Comparison of ENCODE assay signal across 13 mouse cellular contexts in genomic region chr2:69109710-69110109, GRCm38 (mm10). TPM values are rescaled to one million over a fixed set of nuclear protein-coding genes. Genes with fewer than 3 reads are reported as not detected.
DNase-seq lines count a peak whose midpoint lies in the region; ATAC-seq and TF ChIP-seq lines count a peak whose summit lies in the region.
"Had no signal": no experiment of that assay in that cellular context is flagged by ENCODE, and none has a peak within 500 bp of the region (broad histone marks: within the 10 kb centered on the region; RNA-seq: fewer than 3 reads in every experiment).

No protein-coding gene starts in this region.

- no peak overlapping the region for H3K9ac ChIP-seq in forebrain, embryonic 14.5 days (ENCODE audit: low read length)
- H3K9ac ChIP-seq: midbrain, embryonic 13.5 days; neural tube, embryonic 15.5 days had no signal

- no peaks in the 10 kb centered on the region for H3K36me3 ChIP-seq in forebrain, embryonic 14.5 days (ENCODE audit: control insufficient read depth, insufficient read depth, low read length)
- H3K36me3 ChIP-seq in forebrain, embryonic 10.5 days (replicated peaks) = no peaks in the 10 kb centered on the region
- H3K36me3 ChIP-seq: neural tube, embryonic 15.5 days had no signal

- TF ChIP-seq CTCF in layer of hippocampus, adult 2 months (conservative IDR thresholded peaks at IDR 0.05) = no peak

- no peak overlapping the region for H3K4me3 ChIP-seq in forebrain, embryonic 14.5 days (ENCODE audit: low read depth, low read length)
- H3K4me3 ChIP-seq in forebrain, embryonic 10.5 days = no peak overlapping the region
- H3K4me3 ChIP-seq in layer of hippocampus, adult 2 months = no peak overlapping the region
- H3K4me3 ChIP-seq: midbrain, embryonic 13.5 days; neural tube, embryonic 15.5 days had no signal

- no peaks in the 10 kb centered on the region; the same call in 1 of the 2 replicates for H3K4me1 ChIP-seq in forebrain, embryonic 14.5 days (ENCODE audit: control insufficient read depth, insufficient read depth, low read length)
- peaks cover 8% of the 10 kb centered on the region for H3K4me1 ChIP-seq in forebrain, embryonic 10.5 days

- no peak overlapping the region for H3K27ac ChIP-seq in forebrain, embryonic 14.5 days (ENCODE audit: low read depth, low read length)
- H3K27ac ChIP-seq in forebrain, embryonic 10.5 days = no peak overlapping the region
- peak overlapping the region; percentile 64; the same call in 1 of the 2 replicates for H3K27ac ChIP-seq in layer of hippocampus, adult 2 months
- H3K27ac ChIP-seq: midbrain, embryonic 13.5 days; neural tube, embryonic 15.5 days had no signal

- H3K9me3 ChIP-seq in forebrain, embryonic 14.5 days (replicated peaks; ENCODE audit: control insufficient read depth, low read length) = no peaks in the 10 kb centered on the region
- no peaks in the 10 kb centered on the region for H3K9me3 ChIP-seq in forebrain, embryonic 10.5 days
- H3K9me3 ChIP-seq: midbrain, embryonic 13.5 days; neural tube, embryonic 15.5 days had no signal

- peak; percentile 30; the same call in 1 of the 2 replicates for ATAC-seq in forebrain, embryonic 14.5 days
- peak; percentile 36 for ATAC-seq in common myeloid progenitor, adult 5-6 weeks (replicated peaks; ENCODE audit: low read depth, poor library complexity, severe bottlenecking)
- peak; percentile 24 for ATAC-seq in megakaryocyte progenitor cell, adult 5-6 weeks (replicated peaks; ENCODE audit: poor library complexity)
- ATAC-seq: midbrain, embryonic 13.5 days had no signal

- H3K4me2 ChIP-seq in forebrain, embryonic 14.5 days (ENCODE audit: low read length) = no peak overlapping the region
- H3K4me2 ChIP-seq: liver, embryonic 11.5 days; midbrain, embryonic 13.5 days; neural tube, embryonic 15.5 days had no signal

- DNase-seq in forebrain, embryonic 14.5 days (ENCODE audit: low spot score) = peak; percentile 48
- DNase-seq in forebrain, embryonic 10.5 days (ENCODE audit: extremely low spot score, low spot score) = no peak
- no peak for DNase-seq in layer of hippocampus, adult 2 months (ENCODE audit: low spot score in 2 of 2)
- DNase-seq in layer of hippocampus, postnatal 36 days = no peak
- DNase-seq in spleen, postnatal 4 days (ENCODE audit: low spot score in 2 of 2) = no peak
- DNase-seq in cerebellum, adult 11-12 months = no peak
- DNase-seq: cerebellum, postnatal 36 days; kidney, adult 11 months had no signal

- 52% methylated on average over 7 of the region's 7 CpGs for WGBS in forebrain, embryonic 14.5 days
- 88% methylated on average over 7 of the region's 7 CpGs for whole genome bisulfite sequencing in forebrain, embryonic 10.5 days

- no peaks in the 10 kb centered on the region for H3K27me3 ChIP-seq in forebrain, embryonic 14.5 days (replicated peaks; ENCODE audit: control insufficient read depth, insufficient read depth, low read length)
- H3K27me3 ChIP-seq in forebrain, embryonic 10.5 days (ENCODE audit: poor library complexity, severe bottlenecking) = no peaks in the 10 kb centered on the region
- H3K27me3 ChIP-seq: midbrain, embryonic 13.5 days; neural tube, embryonic 15.5 days had no signal

RNA-seq across cellular contexts. Expression of gene Nostrin, which starts 25.9 kb away (rescaled TPM):
- polyA plus RNA-seq in forebrain, embryonic 14.5 days (2014; fragmentation: Nextera tagmentation; extraction: Ambion mirVana) = 1.2 and 1.4 TPM in 2 replicates
- 0.38 and 1.0 TPM in 2 replicates for polyA plus RNA-seq in forebrain, embryonic 10.5 days (2016; fragmentation: Nextera tagmentation; extraction: Ambion mirVana)
- 1 to 10 TPM; 4.2 to 4.8 TPM for total RNA-seq in layer of hippocampus, adult 2 months (2021)
- total RNA-seq in layer of hippocampus, postnatal 36 days (2021) = 1 to 10 TPM; 3.6 to 5.5 TPM
- 4.4 and 4.6 TPM in 2 replicates for total RNA-seq in common myeloid progenitor, adult 5-6 weeks (2017)
- total RNA-seq in megakaryocyte progenitor cell, adult 5-6 weeks (2015) = 4.4 and 5.4 TPM in 2 replicates
- total RNA-seq in megakaryocyte progenitor cell, adult 5-6 weeks (2017) = 6.6 and 8.5 TPM in 2 replicates
